Mouse (Mus musculus) thymus, postnatal 10 days (tissue): Measurements from ENCODE around the gene Hspbp1.

Experiments used
- DNase-seq, 2 experiments: peaks; one replicate each; pipeline ENCODE4 v3.0.0; 2021; ENCODE audit warnings: low spot score in 2 of 2

The Hspbp1 gene

DNA sequence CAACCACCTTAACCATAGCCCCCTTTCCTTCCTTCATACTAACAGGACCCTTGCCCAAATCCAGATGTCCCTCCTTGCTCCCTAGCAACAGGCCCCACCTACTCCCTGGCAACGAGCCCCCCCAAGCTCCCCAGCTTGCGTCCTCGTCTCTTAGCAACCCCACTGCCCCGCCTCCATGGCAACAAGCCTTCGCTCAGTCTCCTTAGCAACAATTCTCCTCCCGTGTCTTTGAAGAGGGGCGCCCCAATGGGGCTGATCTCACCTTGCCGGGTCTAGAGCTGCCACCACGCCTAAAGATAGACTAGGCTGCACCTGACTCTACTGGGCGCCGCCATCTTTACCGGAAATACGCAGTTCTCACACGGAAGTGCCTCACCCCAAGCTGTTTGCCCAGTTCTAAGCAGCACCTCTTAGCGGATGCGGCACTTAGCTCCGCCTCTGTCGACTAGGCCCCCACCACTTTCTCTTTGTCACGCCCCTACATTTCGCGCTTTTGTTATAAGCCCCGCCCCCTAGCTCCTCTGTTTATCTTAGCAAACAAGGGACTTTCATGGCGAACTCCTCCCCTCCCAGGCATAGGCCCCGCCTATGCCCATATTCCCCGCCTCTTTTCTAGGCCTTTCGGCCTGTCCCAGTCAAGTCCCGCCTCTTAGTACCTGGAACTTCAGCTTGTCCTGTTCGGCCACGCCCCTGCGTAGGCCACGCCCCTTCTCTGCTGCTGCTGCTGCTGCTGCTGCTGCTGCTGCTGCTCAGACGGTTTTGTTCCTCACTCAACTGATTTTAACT is at the start of gene Hspbp1:
Gene Hspbp1, minus strand, starts transcription at position 437 of the 786 bp plus-strand sequence.
- peak; percentile 91 to 95 for DNase-seq

DNA sequence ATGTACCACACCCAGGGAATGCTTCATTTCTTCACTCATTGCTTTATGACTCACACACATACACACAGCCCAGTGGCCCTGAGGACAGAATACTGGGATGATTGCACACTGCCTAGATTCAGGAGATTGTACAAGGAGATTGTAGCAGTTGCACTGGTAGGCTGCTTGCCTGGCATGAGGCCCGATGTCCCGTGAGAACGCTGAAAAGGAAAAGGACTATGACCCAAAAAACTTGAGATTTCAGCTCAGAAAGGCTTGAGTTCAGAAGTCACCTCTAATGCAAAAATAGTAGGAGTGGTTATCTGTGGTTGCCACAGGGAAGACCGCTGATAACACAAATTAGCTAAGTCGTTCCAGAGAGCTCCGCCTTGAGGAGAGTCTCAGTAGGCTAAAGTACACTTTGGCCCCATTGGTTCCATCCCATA is 48.1 kb upstream of the Hspbp1 start:
- DNase-seq, result no peak

DNA sequence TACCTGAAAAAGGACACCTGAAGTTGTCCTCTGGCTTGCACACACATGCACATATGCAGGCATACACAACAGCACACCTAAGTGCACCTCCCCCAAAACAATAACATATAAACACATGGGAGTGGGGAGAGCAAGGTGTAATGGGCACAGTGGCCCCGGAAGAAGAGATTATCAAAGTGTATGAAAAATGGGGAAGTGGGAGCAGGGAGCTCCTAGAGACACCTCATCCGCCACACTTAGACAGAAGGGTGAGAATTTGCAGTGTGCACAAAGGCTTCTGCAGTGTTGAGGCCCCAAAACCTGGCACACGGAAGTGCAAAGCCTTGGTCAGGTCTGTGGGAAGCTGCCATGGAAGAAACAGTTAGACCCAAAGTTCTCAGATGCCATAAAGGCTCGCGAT is 46.2 kb upstream of the Hspbp1 start:
- no peak for DNase-seq

DNA sequence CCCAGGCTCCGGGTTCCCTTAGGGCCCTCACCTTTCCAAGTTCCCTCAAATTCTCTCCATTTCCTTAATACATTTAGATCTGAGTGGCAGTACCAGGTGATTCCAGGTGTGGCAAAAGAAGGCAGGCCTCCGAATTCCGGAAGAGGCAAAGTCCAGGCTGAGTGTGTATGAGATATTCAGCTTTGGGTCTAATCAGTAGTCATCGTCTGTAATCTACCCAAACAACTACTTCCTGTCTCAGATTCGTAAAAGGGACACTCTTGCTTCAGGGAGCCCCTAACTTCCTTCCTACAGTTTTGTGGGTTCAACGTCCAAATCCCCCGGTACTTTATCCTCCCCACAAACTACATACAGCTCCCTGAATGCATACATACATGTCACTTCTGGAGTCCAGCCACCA is 40.3 kb upstream of the Hspbp1 start, which contains the start of gene Tmem150b:
Gene Tmem150b, minus strand, starts transcription at position 81 of the 400 bp plus-strand sequence.
- no peak for DNase-seq

DNA sequence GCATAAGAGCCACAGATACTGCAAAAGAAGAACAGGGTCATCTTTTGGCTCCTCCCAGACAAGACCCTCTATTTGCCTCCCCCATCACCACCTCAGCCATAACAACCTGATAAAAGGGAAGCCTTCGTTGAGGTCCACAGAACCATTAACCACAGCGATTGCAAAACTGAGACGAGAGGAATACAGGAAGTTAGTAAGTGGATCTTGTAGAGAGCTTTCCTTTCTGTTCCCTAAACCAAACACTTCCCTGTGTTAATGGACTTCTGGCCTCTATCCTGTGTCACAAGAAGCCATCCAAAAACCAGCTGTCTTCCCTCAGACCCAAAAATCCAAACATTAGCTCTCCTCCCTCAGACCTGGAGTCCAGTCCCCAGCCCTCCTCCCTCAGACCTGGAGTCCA is 39.5 kb upstream of the Hspbp1 start:
- DNase-seq, result no peak

DNA sequence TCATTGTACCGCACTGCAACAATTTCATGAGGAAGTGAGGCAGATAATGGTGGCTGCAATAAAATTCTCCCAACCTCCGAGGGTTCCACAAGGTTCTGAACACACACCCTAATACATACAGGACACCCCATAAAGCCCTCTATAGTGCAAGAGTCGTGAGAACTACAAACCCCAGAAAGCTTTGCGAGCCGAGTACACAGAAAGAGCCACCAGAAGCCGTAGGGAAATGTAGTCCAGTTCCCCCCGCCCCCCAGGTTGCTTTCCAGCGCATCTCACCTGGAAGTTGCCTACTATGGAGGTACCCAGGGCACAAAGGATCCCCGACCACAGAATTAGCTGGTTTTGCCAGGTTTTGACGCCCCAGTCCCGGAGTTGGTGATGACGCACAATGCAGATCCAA is 38.6 kb upstream of the Hspbp1 start:
- DNase-seq, result peak in 1 of 2 experiments; percentile 31

DNA sequence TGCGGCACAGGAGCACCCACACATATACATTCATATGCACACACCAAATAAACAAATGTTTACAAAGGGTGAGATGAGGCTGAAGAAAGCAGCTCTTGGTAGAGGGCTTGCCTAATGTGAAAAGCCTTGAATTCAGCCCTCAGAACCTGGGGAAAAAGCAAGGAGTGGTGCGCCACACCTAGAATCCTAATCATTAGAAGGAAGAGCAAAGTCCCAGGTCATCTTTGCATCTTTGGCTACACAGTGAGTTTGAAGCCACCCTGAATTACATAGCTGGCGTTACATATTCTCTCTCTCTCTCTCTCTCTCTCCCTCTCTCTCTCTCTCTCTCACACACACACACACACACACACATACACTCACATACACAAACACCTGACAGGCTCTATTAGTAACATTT is 34.4 kb upstream of the Hspbp1 start:
- no peak for DNase-seq

DNA sequence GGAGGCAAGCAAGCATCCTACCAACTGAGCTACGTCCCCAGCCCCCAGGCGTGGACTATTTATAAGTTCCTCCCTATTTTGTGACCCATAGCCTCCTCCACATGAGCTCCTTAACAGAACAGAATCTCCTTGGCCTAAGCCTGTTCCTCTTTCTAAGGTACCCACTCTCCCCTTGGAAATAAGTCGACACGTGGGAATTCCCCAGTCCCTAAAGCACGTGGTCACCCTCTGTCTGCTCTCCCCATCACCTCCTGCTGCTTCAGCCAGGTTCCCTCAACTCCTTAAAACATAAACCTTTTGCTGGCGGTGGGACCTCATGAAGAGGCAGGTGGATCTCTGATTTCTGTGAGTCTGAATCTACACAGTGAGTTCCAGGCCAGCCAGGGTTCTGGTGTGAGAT is 32.1 kb upstream of the Hspbp1 start:
- no peak for DNase-seq

DNA sequence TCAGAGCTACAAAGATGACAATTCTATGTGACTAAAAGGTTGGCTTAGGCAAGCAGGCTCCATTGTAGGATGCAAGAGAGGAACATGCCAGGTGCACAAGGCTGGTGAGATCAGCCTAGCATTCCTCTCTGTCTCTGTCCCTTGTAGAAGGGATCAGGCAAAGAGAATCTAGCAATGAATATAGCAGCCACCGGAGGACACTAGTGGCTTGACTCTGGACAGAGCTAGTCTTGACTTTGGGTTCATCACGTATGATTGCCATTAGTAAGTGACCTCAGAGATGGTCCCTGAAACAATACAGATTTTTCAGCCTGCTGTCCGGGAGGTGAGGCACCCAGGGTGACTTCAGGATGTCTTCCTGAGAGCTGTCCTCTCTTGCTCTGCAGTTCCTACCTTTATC is 27.7 kb upstream of the Hspbp1 start:
- no peak for DNase-seq

DNA sequence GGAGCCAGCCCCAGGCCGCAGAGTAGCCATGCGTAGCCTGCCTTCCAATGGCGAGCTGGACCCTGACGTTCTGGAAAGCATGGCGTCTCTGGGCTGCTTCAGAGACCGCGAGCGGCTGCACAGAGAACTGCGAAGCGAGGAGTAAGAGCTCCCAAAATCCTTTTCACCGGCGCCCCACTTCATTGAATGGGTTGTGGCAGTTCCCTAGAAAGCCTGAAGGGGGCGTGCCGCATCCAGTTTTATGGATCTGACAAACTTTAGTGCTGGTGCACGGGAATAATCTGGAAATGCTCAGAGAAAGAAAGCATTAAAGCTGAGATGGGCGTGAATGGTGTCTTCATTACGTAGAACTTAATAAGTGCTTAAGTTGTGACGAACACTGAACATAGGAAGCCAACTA is 20.2 kb upstream of the Hspbp1 start:
- no peak for DNase-seq

DNA sequence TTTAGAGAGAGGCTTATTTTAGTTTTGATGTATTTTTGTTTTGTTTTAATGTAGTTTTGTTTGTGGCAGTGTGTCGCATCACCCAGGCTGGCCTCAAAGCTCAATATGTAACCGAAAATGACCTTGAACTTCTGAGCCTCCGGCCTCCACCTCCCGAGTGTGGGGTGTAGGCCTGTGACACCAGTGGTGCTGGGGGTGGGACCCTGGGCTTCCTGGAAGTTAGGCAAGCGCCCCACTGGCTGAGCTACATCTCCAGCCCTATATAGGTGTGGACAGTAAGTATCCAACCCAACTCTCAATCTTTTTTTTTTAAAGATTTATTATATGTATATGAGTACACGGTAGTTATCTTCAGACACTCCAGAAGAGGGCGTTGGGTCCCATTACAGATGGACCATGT is 18.3 kb upstream of the Hspbp1 start:
- no peak for DNase-seq

DNA sequence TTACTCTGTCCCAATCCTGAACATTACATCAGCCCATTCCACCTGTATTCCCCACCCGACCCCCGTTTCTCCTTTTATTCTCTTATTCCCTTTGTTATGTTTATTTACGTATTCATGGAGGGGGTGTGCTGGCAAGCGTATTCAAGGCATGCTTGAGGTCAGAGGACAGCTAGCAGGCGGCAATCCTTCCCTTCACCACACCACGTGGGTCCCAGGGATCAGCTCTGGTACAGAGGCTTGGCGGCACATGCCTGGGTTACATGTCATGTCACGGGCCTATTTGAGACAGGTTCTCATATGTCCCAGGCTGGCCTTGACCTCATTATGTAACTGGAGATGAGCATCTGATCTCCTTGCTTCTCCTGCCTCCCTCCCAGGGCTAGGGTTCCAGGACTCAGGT is 17.5 kb upstream of the Hspbp1 start:
- no peak for DNase-seq

DNA sequence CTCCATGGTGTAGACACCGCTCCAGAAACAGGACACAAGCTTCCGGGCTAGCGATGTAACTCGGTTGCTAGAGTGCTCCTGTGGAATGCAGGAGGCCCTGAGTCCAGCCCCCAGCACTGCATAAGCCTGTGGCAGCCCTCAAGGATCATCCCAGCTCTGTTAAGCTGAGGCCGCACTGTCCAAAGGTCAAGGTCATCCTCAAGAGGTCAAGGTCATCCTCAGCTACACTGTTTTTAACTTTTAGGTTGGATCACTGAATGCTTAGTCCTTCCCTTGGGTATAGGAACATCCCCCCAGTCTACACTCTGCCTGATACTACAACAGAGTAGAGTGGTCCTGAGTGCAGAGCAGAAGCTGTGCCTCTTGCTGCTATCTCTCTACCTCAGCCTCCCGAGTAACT is 8.1 kb upstream of the Hspbp1 start:
- no peak for DNase-seq

DNA sequence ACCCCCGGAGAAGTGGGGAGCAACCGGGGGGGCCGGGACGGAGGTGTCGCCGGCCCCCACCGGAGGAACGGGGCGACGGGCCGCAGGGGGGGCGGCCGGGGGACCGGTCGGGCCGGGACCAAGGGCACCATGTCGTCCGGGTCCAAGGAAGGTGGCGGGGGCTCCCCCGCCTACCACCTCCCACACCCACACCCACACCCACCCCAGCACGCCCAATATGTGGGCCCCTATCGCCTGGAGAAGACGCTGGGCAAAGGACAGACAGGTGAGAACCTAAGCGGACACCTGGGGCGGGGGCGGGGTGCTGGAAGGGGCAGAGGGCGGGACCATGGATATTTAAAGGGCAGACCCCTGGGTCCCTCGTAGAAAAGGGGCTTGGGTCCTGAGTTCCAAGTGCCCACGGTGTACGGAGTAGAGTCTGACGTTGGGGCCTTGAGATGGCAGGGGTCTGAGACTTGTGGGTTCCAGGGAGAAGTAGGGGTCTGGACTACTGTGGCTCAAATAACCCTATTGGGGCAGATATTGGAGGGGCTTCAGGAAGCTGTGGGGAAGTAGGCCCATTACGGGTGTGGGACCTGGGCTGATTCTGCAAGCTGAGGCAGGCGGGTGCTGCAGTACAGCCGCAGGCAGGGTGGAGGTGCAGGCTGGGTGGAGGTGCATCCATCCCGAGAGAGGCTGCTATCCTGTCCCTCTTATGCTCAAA is 6.2 kb upstream of the Hspbp1 start:
- no peak for DNase-seq

DNA sequence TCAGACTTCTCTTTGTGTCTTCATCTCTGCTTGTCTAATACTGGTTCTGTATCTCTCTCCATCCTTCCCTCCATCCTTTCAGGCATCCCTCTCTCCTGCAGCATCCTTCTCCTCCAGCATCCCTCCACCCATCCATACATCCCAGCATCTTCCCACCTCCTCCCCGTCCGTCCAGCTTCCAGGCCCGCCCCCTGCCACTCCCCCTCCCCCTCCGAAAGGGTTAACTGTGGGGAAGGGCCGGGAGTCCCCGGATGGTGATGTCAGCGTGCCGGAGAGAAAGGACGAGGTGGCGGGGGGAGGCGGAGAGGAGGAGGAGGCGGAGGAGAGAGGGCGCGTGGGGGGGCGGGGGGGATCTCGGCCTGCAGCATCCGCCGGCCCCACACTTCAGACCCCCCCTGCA is 5.5 kb upstream of the Hspbp1 start, which contains the start of gene Brsk1:
Gene Brsk1, plus strand, starts transcription at position 218 of the 400 bp plus-strand sequence.
- peak; percentile 14 to 19 for DNase-seq

DNA sequence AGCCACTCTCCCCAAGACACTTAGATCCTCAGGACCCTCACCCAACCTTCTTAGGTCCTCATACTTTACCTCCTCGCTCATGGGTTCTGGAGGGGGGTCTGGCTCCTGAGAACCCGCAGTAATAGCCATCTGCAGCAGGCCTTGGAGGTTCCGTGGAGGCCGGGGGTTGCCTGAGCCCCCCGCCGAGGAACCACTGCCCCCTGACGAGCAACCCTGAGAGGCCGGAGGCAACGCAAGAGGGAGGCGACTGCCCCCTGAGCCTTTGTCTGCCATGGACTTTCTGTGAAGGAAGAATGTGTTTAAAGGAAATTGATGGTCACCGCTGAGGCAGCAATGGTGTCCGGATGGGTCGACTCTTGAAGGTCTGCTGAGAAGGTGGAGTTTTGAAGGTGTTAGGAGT is 665 bp downstream of the Hspbp1 start:
- DNase-seq, result peak in 1 of 2 experiments; percentile 40

DNA sequence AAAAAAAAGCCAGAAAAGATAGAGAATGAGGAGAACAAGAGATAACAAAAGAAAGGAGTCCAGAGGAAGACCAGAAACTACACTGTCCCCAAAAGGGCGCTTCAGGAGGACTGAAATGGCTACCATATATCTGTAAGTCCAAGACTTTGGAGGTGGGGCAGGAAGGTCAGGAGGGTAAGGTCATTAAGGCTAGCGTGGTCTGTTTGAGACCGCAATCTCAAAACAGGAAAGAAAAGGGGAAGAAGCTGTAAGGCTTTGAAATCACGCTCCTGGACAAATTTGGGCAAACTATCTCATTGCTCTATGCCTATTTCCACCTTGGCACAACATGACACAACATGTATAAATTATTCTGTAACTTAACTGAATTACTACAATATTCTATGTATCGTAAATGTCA is 1.6 kb downstream of the Hspbp1 start:
- DNase-seq, result no peak

DNA sequence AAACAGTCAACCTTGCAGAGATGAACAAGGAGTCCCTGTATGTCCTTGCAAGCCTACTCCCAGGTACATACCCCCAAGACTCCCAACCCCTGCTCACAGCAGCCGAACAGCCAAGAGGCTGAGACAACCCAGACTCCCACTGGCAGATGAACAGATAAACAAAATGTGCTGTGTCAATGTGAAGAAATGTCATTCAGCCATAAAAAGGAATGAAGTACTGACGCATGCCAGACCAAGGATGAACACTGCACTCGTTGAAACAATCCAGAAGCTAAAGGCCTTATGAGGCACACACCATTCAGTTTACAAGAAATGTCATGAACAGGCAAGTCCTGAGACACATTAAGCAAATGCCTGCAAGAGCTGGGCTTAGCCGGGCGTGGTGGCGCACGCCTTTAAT is 9.7 kb downstream of the Hspbp1 start:
- DNase-seq, result no peak

DNA sequence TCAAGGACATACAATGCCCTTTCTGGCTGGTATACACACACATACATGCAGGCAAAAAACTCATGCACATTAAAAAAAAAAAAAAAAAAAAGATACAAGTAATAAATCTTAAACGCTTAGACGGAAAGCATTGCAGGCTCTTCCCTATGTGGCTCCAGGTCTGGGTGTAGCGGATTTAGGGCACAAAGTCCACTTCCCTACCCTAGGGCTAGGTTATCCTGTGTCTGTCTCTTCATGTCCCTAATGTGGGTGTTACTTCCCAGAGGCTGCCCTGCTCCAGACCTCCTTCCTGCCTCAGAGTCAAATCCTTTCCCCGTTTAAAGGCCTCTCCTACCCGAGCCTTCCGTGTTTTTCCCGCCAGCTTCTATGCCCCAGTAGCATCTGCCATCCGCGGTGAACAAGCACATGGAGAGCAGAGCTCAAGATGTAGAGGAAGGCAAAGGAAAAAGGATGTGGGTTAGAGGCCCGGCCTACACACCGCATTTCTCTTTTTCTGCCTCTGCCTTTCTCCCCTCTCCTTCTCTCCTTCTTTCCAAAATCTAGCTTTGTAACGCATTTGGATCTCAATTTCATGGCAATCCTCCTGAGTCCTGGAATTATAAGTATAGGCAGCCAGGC is 10.6 kb downstream of the Hspbp1 start:
- peak in 1 of 2 experiments; percentile 27 for DNase-seq

DNA sequence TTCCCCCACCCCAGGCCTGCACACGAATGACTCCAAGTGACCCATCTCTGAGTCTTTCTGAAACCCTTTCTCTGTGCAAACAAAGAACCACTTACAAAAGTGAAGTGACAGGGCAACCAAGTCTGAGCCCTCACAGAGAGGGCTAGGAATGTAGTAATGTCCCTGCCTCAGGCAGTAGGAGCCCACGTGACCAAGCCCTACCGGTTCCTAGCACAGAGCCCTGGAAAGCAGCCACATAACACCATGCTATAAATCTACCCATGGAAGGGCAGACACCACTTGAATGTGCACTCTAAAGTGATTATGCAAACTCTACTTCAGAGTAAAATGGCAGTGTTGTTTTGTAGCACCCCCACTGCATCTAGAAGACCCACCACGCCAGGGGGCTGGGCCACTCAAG is 12.9 kb downstream of the Hspbp1 start:
- DNase-seq, result no peak

DNA sequence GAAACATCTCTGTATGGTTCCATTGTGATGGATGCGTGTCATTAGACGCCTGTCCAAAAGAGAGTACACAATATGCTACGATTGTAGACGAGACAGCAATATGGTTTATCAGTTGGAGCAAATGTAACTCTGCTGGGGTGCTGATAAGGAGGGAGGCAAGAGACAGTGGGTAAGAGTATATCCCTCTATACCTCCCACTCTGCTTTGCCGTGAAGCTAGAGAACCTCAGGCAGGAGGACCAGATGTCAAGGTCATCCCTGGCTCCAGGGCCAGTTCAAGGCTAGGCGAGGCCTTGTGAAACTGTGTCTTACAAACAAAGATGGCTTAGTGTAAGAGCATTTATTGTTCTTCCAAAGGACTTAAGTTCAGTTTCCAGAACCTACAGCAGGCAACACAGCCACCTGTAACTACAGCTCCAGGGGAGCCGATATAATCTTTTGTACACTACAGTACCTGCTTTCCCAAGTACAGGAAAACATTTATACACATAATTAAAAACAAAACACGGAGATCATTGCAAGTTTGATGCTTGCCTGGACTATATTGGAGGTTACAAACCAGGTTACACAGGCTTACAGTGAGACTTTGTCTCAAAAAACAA is 14.1 kb downstream of the Hspbp1 start:
- no peak for DNase-seq

DNA sequence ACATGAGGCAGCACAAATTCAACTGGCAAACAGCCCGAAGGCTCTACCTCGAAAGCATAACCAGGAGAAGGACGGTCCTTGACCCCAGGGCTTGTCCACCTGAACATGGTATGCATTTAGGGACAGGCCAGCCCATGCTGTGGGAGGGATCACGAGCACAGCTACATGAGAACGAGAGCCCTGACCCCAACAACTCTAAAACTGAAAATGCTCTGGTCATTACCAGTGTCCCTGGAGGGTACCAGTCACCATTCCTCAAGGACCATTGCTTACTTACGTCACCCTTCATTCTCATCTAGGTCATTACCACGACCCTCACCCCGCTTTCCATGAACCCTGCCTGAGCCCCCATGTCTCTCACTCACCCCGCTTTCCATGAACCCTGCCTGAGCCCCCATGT is 15.7 kb downstream of the Hspbp1 start:
- no peak for DNase-seq
